Mouse (Mus musculus) ovary, adult 18-20 months (tissue): ENCODE results near the gene Slc9b1.

ENCODE experiments used
- DNase-seq: peaks from one replicate; pipeline ENCODE4 v3.0.0; 2022; ENCODE audit warnings: low spot score, mixed read lengths

Slc9b1 gene

GRCm38 (mm10) chr3:135393186-135393585 is 45.4 kb downstream of the Slc9b1 start:
- no peak for DNase-seq

DNA sequence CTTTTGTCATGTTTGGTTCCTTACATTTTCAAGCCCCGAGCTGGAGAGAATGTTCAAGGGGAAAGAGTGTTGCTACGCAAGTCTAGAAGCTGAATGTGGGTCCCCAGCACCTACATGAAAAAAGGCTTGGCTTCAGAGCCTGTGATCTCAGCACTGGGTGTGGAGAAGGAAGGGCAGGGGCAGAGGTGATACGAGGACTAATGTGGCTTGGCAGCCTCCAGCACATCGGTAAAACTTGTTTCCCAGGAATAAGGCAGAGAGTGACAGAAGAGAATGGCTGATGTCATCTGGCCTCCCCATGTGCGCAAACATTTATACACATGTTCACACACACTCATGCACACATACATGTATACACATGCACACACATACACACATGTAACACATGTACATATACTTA is 47.3 kb downstream of the Slc9b1 start:
- no peak for DNase-seq

- no peak for DNase-seq
Measured at GRCm38 (mm10) chr3:135396081-135396480, 48.3 kb downstream of the Slc9b1 start.

DNA sequence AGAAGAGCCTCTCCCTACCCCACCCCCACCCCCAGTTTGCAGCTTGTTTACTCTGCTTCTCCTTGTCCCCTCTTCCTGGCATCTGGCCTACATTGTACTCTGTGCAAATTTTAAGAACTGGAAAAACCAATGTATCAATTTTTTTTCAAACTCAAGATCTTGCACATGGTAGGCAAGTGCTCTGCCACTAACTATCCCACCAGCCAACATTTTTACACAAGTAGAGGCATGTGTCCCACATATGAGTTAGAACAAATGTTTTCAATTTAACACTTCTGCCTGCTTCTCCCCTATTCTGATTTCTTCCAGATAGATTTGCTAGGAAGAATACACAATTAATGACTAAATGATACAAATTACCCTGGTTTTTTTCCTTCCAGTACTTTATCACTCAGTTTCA is 49.3 kb downstream of the Slc9b1 start:
- DNase-seq, result no peak

DNA sequence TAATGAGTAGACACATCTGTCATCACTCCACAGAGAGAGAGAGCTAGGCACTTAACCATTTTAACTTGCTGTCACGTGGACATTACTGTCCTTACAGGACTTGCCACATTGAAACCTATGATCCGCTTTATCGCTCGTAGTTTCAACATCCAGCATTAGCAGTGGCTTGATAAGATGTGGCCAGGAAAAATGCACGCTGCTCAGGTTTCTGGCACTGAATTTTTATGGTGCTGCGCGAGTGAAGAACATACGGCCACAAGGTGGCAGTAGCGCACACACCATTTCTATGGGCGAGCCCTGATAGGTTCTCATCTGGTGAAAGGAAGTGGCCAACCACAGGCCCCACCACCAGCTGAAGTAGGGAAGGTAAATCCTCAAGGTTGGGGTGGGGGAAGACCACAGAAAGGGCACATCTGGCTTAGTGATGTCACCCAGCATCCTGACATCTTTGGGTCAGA is 54.4 kb downstream of the Slc9b1 start:
- peak; percentile 52 for DNase-seq

DNA sequence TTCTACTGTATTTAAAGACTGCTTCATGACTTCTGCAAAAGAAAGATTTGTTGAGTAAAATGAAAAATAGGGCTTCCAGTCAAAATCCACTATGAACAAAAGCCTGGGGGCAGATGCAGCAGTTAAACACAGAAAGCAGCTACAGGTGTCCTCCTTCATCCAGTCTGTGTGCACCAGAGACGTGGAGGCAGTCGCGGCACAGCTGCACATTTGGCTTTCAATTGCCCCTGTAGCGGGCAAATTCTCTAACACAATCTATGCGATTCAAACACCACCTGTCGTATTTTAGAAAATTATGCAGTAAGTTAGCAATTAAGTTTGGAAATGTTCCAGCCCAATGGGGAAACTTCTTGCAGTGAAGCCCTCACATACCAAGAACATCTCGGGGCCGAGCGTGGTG is 55.4 kb downstream of the Slc9b1 start:
- no peak for DNase-seq

DNA sequence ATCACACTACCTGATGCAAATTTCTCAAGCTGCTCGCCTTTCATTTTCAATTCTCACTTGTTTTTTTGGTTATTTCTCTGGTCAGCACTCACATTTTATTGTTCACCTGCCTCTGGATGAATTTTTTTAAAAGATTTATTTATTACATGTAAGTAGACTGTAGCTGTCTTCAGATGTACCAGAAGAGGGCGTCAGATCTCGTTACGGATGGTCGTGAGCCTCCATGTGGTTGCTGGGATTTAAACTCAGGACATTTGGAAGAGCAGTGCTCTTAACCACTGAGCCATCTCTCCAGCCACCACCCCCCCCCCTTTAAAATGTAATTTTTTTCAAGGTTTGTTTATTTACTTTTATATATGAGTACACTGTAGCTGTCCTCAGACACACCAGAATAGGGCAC is 56.0 kb downstream of the Slc9b1 start:
- no peak for DNase-seq

DNA sequence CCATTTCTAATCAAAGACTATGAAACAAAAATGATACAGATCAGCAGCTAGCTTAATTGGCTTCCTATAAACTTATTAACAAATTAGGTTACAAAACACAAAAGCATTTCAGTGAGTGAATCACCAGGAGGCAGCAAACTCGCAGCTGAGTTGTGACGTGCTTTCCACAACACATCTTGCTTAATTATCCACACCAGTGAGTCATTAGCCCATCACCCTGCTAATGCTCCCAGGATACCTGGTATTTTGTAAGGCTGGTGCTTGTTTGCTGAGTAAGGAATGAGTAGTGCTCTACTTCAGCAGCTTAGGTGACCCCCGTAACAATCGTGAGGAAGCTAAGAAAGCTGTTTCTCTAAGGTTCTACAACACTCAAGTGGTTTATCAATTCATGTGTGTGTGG is 56.8 kb downstream of the Slc9b1 start:
- DNase-seq, result no peak

DNA sequence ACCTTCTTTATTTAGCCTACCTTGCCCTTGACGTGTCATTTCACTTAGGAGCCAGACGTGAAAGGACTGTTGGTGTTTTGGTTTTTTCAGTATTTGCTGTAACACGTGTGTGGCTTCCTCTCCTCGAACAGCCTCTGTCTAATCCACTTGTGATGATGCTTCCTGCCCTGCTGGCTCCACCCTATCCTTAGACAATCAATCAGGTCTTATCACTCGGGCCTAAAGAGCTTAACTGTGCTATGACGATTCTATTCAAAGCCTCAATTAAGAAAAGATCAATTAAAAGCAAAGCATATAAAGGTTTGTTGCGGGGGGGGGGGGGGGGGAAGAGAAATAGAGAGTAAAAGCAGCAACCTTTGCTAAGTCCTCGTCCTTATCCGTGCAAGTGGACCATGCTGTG is 59.5 kb downstream of the Slc9b1 start:
- DNase-seq, result no peak

GRCm38 (mm10) chr3:135409219-135409618 is 61.4 kb downstream of the Slc9b1 start:
- no peak for DNase-seq

DNA sequence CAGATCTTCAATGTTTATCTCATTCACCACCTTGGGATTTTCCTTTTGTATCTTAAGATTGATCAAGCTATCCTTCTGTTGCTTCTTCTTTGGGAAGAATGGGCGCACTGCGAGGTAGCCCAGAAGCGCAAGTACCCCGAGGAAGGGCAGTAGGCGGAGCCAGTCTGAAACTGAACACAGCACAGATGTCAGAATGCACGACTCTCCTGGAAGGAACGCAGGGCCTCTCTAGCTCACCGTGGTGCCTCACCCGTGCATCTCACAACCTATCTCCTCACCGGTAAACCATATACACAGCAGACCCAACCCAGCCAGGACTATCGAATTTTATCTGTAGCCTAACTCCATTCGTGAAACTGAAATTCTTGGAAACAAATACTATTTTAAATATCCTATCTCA is 63.2 kb downstream of the Slc9b1 start:
- no peak for DNase-seq

DNA sequence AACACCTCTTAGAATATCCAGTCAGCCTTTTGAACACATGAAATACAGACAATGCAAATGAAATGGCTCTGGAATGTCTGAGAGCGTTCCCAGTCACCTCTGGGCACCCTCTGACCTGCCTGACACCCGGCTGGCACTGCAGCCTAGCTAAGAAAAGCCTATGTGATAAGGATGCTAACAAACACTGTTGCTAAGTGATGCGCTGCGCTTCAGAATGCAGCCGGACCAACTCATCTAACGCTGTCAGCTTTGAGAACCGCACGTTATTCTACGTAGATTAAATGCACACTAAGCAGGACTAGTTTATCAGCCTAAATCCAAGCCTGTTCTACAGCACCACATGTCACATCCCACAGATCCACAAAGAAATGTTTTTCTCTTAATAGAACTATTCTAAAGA is 64.0 kb downstream of the Slc9b1 start:
- no peak for DNase-seq

DNA sequence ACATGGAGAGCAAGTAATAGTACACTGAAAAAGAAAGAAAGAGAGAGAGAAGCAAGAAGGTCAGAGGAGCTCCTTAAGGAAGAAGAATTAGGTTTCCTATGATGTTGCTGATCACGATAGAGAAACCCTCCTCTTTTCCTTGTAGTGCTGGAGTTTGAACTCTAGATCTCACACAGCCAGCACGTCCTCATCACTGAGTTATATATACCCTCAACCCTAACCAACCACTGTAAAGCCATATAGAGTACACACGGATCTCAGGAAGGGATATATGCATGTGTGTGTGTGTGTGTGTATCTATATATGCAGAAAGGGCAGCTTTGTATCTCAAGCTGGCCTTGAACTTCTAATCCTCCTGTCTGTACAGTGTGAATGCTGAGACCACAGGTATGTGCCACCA is 69.4 kb downstream of the Slc9b1 start:
- DNase-seq, result no peak

DNA sequence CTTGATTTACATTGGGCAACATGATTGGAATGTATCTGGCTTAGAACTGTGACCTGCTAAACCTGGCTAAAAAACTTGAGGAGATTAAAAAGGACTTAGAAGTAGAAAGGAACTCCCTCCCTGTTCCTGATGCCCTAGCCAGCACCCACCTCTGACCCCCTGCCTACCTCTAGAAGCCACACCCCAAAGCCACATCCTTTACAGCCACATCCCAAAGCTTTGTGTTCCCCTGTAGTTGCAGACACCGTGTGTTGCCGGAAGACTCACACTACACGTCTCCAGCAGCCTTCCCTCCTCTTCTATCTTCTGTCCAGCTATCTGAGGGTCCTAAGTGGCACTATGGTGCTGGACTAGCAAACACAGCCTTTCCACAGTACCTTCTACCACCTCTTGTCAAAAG is 70.0 kb downstream of the Slc9b1 start:
- no peak for DNase-seq

GRCm38 (mm10) chr3:135420542-135421309 is 72.9 kb downstream of the Slc9b1 start:
- DNase-seq, result no peak

DNA sequence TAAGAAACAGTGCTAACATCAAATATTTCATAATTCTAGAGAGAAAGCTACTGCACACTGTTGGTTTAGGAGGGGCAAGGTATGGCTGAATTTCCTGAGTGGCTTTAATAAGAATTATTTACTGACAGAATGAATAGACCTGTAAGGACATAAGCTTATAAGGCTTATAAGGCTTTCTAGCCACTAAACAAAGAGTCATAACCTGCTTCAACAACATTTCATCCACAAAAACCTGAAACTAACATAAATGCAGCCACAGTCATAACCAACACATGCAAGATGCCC is 73.4 kb downstream of the Slc9b1 start:
- DNase-seq, result no peak

GRCm38 (mm10) chr3:135422232-135422855 is 74.5 kb downstream of the Slc9b1 start:
- DNase-seq, result no peak

DNA sequence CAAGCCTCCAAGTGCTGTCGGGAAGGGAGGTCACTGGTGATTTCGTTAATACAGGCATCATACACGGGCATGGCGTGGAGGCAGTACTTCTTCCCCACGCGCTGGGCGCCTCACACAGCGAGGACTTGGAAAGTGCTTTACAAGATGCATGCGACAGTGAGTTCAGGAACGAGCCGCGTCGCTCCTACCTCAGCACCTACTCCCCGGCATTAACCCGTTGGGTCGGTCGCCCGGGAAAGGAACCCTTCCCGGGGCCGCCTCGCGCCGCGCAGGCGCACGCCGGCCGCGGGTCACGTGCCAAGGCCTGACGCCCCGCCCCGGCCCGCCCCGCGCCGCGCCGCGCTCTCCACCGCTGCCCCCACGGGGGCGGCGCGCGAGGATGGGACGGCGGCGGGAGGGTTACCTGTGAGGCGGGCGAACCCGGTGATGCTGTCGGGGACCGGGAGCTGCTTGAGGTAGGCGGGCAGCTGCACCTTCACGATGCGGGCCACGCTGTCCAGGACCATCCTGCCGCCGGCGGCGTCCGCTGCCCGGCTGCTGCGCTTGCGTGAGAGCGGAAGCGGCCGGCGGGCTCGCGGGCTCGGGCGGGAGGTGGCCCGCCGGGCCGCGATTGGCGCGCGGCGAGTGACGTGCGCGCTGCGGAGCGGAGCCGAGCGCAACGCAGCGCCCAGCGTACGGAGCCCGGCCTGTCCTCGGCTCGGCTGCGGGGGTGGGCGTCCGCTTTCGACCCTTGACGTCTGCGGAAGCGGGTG is 75.2 kb downstream of the Slc9b1 start:
- peak; percentile 70 for DNase-seq

DNA sequence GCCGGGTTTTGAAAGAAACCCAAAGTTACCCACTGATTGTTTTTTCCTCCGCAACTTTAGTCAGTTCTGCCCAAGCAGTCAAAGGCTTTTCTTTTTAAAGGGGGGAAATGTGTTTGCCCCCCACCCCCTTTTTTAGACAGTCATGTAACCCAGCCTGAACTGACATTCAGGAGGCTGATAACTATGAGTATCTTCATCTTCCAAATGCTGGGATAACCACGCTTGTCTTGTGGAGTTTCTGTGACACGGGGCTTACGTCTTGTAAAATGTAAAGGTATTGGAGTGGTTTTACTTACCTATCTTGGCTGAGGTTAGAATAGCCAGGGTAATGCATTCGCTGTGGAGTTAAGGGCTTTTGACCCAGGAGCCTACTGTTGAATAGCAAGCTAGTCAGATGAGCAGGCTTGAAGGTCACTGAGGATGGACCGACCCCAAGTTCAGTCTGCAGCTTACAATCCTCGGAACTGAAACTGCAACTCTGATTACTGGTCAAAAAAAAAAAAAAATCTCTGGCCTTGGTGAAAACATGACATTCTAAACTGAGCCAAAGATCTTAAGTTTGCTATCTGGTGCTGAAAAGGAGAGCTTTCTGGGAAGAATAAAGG is 75.9 kb downstream of the Slc9b1 start, which contains the start of gene Cisd2:
Gene Cisd2 (minus strand): TSS at position 318 of the 605 bp plus-strand sequence.
- DNase-seq, result no peak

DNA sequence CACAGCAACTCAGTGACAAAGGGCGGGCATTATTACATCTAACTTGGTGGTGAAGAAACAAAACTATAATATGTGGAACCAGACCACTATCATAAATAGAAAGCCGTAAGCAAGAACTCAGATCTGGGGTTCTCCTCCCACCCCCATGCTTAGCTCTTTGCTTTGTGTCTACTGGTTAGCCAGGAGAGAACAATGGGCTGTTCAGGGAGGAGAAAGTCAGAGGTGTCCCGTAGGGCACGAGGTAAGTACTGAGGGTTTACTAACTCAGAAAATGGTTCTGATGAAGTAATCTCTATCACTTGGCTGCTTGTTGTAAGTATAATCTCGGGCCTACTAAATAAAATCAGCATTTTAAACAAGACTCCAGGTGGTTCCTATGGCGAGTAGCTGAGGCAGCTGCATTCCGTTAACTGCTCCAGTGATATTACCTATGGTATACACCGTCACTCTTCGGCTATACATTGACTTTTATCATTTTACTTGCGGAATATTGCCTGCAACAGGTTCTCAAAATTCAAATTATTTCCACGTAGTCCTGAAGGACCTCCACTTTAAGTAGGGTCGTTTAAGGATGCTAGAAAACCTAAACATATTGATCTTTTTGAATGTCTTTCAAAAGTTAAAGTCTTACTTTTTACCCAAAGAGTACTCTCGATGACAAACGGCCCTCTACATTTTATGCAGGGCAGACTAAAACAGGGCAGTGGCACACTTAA is 89.2 kb downstream of the Slc9b1 start:
- no peak for DNase-seq

DNA sequence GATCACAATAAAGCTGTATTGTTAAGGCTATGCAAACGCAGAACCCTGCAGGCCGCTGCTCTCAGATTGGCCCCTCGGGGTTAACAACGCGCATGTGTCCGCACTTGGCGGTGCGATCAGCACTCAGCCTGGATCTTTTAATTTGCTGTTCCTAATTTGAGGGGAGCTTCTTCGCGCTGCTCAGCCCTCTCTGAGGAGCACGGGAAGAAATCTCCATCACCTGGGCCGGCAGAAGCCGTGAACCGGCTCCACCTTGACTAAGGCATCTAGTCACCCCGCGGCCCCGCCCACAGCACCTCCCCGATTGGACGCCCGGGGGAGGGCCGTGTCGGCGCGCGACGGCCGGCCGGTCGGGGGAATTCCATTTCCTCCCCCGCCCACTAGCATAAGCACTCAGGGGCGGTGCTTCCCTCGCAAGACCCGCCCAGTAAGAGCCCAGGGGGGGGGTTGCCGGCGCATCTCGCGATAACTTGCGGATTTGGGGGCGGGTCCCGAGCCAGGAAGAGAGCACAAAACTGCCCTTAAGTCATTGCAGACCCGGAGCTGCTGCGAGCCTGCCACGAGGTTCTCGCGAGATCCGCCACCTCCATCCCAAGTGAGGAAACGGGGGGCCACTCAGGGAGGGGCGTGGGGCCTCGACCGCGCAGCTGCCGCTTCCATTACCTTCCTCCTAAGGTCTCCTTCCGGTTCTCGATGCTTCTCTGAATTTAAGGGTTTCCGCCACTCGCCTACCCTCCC is 90.1 kb downstream of the Slc9b1 start, which contains the start of gene Ube2d3:
Gene Ube2d3 (plus strand): TSS at position 392 of the 738 bp plus-strand sequence.
- DNase-seq, result peak; percentile 99
